Mouse (Mus musculus) cortical plate, adult 2 months (tissue): ENCODE data around the gene Tshr. TPM values are rescaled to one million over a fixed set of nuclear protein-coding genes. Genes with fewer than 3 reads are reported as not detected.

Experiments used
- H3K27ac ChIP-seq: fragments of 200-500 bp; 2 replicates; pipeline ENCODE4 v1.5.1; 2012; ENCODE audit warnings: low read length, control low read depth, inconsistent platforms; ENCODE audit not compliant: insufficient read depth
- H3K4me1 ChIP-seq: fragments of 200-500 bp; 2 replicates; pipeline ENCODE4 v1.6.1; 2011; ENCODE audit warnings: low read length; ENCODE audit not compliant: control insufficient read depth, insufficient read depth
- H3K4me3 ChIP-seq: fragments of 200-500 bp; 2 replicates; pipeline ENCODE4 v1.5.1; 2011; ENCODE audit warnings: mild to moderate bottlenecking, low read length, control low read depth; ENCODE audit not compliant: insufficient read depth
- CTCF ChIP-seq: fragments of 200-500 bp; IDR thresholded peaks from 2 replicates; pipeline ENCODE4 v1.5.1; 2011; ENCODE audit warnings: mild to moderate bottlenecking, control low read depth, low read length; ENCODE audit not compliant: insufficient read depth; ENCODE audit errors: extremely low read depth
- POLR2A ChIP-seq: fragments of 200-500 bp; IDR thresholded peaks from 2 replicates; pipeline ENCODE4 v1.6.1; 2011; ENCODE audit warnings: mild to moderate bottlenecking, low read length, control low read depth; ENCODE audit not compliant: insufficient read depth; ENCODE audit errors: extremely low read depth
- polyA plus RNA-seq: library from polyadenylated mRNA; depleted of rRNA; stranded (reverse); fragments of >200 nt; gene quantifications from 2 replicates; pipeline ENCODE4 v1.2.3, GENCODE M21; 2012

Tshr gene
- polyA plus RNA-seq, 1 experiment: 0.23 TPM

GRCm38 (mm10) chr12:91416828-91417227, 32.5 kb downstream of the Tshr start:
- no peak overlapping the region for H3K4me3 ChIP-seq
- H3K27ac ChIP-seq: no peak overlapping the region
- TF ChIP-seq CTCF (no peak), POLR2A (no peak)
- no peaks in the 10 kb centered on the region for H3K4me1 ChIP-seq

GRCm38 (mm10) chr12:91418791-91419190, 34.4 kb downstream of the Tshr start:
- no peak overlapping the region for H3K27ac ChIP-seq
- peak; percentile 45 for TF ChIP-seq CTCF
- TF ChIP-seq POLR2A: no peak
- H3K4me3 ChIP-seq: no peak overlapping the region
- no peaks in the 10 kb centered on the region for H3K4me1 ChIP-seq

- no peak overlapping the region for H3K4me3 ChIP-seq
- TF ChIP-seq CTCF (no peak), POLR2A (no peak)
- H3K27ac ChIP-seq: no peak overlapping the region
- H3K4me1 ChIP-seq: no peaks in the 10 kb centered on the region
Measured at GRCm38 (mm10) chr12:91421272-91421671, 36.9 kb downstream of the Tshr start.

GRCm38 (mm10) chr12:91423125-91423820, 38.9 kb downstream of the Tshr start:
- TF ChIP-seq CTCF (peak; percentile 56; the same call in 1 of the 2 replicates), POLR2A (no peak)
- Histone ChIP-seq H3K4me1 (no peaks in the 10 kb centered on the region), H3K27ac (no peak overlapping the region), H3K4me3 (no peak overlapping the region)

GRCm38 (mm10) chr12:91426499-91426898, 42.1 kb downstream of the Tshr start:
- TF ChIP-seq POLR2A (no peak), CTCF (no peak)
- Histone ChIP-seq H3K4me3 (no peak overlapping the region), H3K4me1 (no peaks in the 10 kb centered on the region), H3K27ac (no peak overlapping the region)

GRCm38 (mm10) chr12:91427129-91427528, 42.8 kb downstream of the Tshr start:
- H3K27ac ChIP-seq: no peak overlapping the region
- TF ChIP-seq POLR2A: no peak
- no peak for TF ChIP-seq CTCF

GRCm38 (mm10) chr12:91482195-91482733, 97.9 kb downstream of the Tshr start:
- no peak overlapping the region for H3K27ac ChIP-seq

More at GRCm38 (mm10) chr12:91427129-91427528, 42.8 kb downstream of the Tshr start:
- Histone ChIP-seq H3K4me1 (no peaks in the 10 kb centered on the region), H3K4me3 (no peak overlapping the region)

GRCm38 (mm10) chr12:91486342-91486741, 102.0 kb downstream of the Tshr start:
- no peaks in the 10 kb centered on the region for H3K4me1 ChIP-seq
- TF ChIP-seq CTCF (no peak), POLR2A (no peak)
- no peak overlapping the region for H3K27ac ChIP-seq
- no peak overlapping the region for H3K4me3 ChIP-seq

More at GRCm38 (mm10) chr12:91482195-91482733, 97.9 kb downstream of the Tshr start:
- no peak for TF ChIP-seq CTCF
- no peaks in the 10 kb centered on the region for H3K4me1 ChIP-seq
- H3K4me3 ChIP-seq: no peak overlapping the region

- no peak for TF ChIP-seq POLR2A
- no peak for TF ChIP-seq CTCF
- H3K27ac ChIP-seq: no peak overlapping the region
- no peaks in the 10 kb centered on the region for H3K4me1 ChIP-seq
Measured at GRCm38 (mm10) chr12:91488406-91488805, 104.0 kb downstream of the Tshr start.

More at GRCm38 (mm10) chr12:91488406-91488805, 104.0 kb downstream of the Tshr start:
- no peak overlapping the region for H3K4me3 ChIP-seq
